Mouse (Mus musculus): ENCODE measurements at regions not wholly inside any gene's neighbourhood (a gene's known extent, or its start where the extent isn't known, plus 50 kb on each side); places are given as distances from the start of the nearest gene placed in this dataset.

DNA sequence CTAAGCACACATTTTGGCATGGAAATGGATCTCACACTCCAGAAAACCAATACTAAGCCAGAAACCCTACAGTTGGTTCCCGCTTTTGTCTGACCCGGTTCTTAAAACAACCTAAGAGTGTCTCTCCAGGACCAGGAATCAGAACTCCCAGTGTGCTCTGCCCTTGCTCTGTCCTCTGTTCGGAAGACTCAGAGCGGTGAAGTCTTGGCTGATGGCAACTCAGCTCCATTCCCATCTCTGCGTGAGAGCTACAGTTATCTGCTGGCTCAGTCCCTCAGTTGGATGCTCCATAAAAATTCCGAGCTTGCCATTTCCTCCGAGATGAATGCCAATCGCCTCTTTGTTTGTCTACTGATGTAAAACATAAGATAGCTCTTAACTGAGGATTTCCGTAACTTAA, 107.6 kb upstream of the Cops8 start:
- H3K9ac ChIP-seq (ENCODE audit: low read depth, low read length) = no peak overlapping the region
- DNase-seq (ENCODE audit: low spot score) = no peak
- H3K4me3 ChIP-seq (ENCODE audit: low read depth, low read length) = no peak overlapping the region
- no peaks in the 10 kb centered on the region for H3K36me3 ChIP-seq (ENCODE audit: control insufficient read depth, insufficient read depth, low read length)
- no peak for ATAC-seq (ENCODE audit: low FRiP score)
- no peak overlapping the region for H3K27ac ChIP-seq (ENCODE audit: low read depth, low read length)
- H3K27me3 ChIP-seq (ENCODE audit: control insufficient read depth, insufficient read depth, low read length) = no peaks in the 10 kb centered on the region; the same call in 1 of the 2 replicates
- 91% methylated on average over 9 of the region's 9 CpGs for WGBS
- no peak overlapping the region for H3K4me2 ChIP-seq (replicated peaks; ENCODE audit: low read depth, low read length)
- no peaks in the 10 kb centered on the region for H3K4me1 ChIP-seq (replicated peaks; ENCODE audit: control insufficient read depth, insufficient read depth, low read length)
- no peaks in the 10 kb centered on the region for H3K9me3 ChIP-seq (ENCODE audit: control insufficient read depth, low read length)

DNA sequence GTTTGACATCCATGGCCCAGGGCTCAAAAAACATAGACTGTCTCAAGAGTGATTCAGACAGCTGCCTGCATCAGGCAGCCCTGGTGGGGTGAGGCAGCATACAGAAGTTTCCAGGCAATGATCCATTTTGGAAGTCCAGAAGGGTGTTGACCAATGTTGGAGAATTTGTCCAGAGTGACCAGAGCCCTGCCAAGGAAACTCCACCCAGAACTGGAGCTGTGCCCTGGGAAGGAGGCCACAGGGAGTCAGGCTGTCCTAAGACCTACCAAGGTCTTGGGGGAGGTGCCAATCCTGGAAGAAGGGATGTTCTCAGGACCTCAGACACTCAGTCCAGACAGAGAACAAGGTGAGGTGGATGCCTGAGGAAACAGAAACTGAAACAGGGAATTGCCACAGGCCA, 105.2 kb upstream of the Cops8 start:
- ATAC-seq (ENCODE audit: low FRiP score) (no peak), DNase-seq (ENCODE audit: low spot score) (no peak)
- no peak overlapping the region for H3K9ac ChIP-seq (ENCODE audit: low read depth, low read length)
- H3K27me3 ChIP-seq (ENCODE audit: control insufficient read depth, insufficient read depth, low read length) = no peaks in the 10 kb centered on the region; the same call in 1 of the 2 replicates
- H3K4me1 ChIP-seq (replicated peaks; ENCODE audit: control insufficient read depth, insufficient read depth, low read length) = no peaks in the 10 kb centered on the region
- no peaks in the 10 kb centered on the region for H3K36me3 ChIP-seq (ENCODE audit: control insufficient read depth, insufficient read depth, low read length)
- no peak overlapping the region for H3K27ac ChIP-seq (ENCODE audit: low read depth, low read length)
- H3K4me2 ChIP-seq (replicated peaks; ENCODE audit: low read depth, low read length) = no peak overlapping the region
- H3K4me3 ChIP-seq (ENCODE audit: low read depth, low read length) = no peak overlapping the region
- no peaks in the 10 kb centered on the region for H3K9me3 ChIP-seq (ENCODE audit: control insufficient read depth, low read length)

DNA sequence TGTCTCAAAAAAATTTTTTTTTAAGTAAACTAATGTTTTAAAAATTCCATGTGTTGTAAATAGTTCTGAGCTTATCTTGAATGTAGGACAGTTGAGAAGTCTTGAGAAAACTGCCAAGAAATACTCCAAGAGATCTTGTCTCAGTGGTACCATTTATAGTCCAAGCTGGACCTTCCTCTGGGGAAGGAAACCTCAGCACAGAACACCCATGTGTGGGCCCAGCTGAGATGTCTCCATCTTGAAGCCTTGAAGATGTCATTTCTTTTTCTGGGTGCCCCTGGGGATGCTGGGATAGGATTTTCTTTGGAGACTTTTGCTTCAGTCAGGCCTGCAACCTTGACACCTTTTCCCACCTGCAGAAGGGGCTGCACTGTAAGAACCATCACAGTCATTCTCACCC, 101.4 kb upstream of the Cops8 start:
- no peaks in the 10 kb centered on the region for H3K27me3 ChIP-seq (ENCODE audit: control insufficient read depth, insufficient read depth, low read length)
- H3K4me3 ChIP-seq (ENCODE audit: low read depth, low read length) = no peak overlapping the region
- ATAC-seq (ENCODE audit: low FRiP score) = no peak
- no peaks in the 10 kb centered on the region for H3K36me3 ChIP-seq (ENCODE audit: control insufficient read depth, insufficient read depth, low read length)
- no peaks in the 10 kb centered on the region for H3K4me1 ChIP-seq (replicated peaks; ENCODE audit: control insufficient read depth, insufficient read depth, low read length)
- H3K27ac ChIP-seq (ENCODE audit: low read depth, low read length) = no peak overlapping the region
- H3K9ac ChIP-seq (ENCODE audit: low read depth, low read length) = no peak overlapping the region
- no peaks in the 10 kb centered on the region for H3K9me3 ChIP-seq (ENCODE audit: control insufficient read depth, low read length)
- no peak overlapping the region for H3K4me2 ChIP-seq (replicated peaks; ENCODE audit: low read depth, low read length)
- no peak for DNase-seq (ENCODE audit: low spot score)

DNA sequence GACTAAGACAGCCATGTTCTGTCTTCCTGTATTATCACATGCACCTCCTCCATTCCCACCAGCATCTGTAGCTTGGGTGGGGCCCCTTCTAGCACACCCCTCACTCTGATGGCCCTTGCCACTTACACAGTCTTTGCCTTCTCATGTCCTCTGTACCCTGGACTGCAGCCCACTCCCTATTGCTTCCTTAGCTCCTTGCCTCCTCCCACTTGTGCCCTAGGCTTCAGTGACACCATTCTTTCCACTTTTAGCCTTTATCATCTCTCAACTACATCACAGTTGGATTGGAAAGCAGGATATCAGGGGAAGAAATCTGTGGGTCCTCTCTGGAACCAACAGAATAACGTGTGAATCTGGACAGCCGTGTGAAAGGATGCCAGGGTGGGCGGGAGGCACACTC, 100.4 kb upstream of the Cops8 start:
- DNase-seq (ENCODE audit: low spot score) (no peak), ATAC-seq (ENCODE audit: low FRiP score) (no peak)
- Histone ChIP-seq H3K9ac (ENCODE audit: low read depth, low read length) (no peak overlapping the region), H3K4me2 (replicated peaks; ENCODE audit: low read depth, low read length) (no peak overlapping the region), H3K27me3 (ENCODE audit: control insufficient read depth, insufficient read depth, low read length) (no peaks in the 10 kb centered on the region), H3K4me1 (replicated peaks; ENCODE audit: control insufficient read depth, insufficient read depth, low read length) (no peaks in the 10 kb centered on the region), H3K27ac (ENCODE audit: low read depth, low read length) (no peak overlapping the region), H3K9me3 (ENCODE audit: control insufficient read depth, low read length) (no peaks in the 10 kb centered on the region), H3K36me3 (ENCODE audit: control insufficient read depth, insufficient read depth, low read length) (no peaks in the 10 kb centered on the region), H3K4me3 (ENCODE audit: low read depth, low read length) (no peak overlapping the region)
- 93% methylated on average over 3 of the region's 3 CpGs for WGBS

DNA sequence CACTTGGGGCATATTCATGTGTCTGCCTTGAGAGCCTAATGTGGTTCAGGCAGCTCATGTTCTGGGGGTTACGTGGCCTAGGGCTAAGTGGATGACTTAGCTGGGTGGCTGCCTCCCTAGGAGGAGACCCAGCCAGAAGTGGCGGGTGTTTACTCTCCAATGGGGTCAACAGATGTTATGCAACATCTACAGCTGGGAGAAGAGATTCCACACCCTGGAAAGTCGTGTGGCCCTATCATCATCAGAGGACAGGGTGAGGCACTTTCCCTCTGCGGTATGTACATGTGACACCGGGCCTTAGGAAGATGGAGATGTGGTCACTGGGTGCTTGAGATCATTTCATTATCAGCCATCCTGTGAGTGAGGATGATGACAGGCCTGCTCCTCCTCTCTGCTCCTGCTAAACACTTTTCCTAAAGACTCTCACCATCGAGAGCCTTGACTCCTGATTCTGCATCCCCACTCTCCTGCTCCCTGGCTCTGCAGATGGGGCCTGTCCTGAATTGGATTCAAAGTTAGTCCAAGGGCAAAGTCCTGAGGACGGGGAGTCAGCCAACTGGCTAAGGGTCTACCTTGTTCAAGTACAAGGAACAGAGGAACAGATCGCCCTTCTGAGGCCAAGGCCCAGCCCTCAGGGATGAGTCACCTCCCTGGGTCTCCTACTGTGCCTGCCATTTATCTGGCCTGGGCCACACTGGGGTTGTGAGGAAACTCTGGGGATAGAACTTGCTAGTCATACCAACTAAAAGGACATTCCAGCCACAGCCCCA, 99.8 kb upstream of the Cops8 start:
- Histone ChIP-seq H3K27me3 (ENCODE audit: control insufficient read depth, insufficient read depth, low read length) (no peaks in the 10 kb centered on the region), H3K9me3 (ENCODE audit: control insufficient read depth, low read length) (no peaks in the 10 kb centered on the region), H3K27ac (ENCODE audit: low read depth, low read length) (no peak overlapping the region), H3K9ac (ENCODE audit: low read depth, low read length) (no peak overlapping the region), H3K36me3 (ENCODE audit: control insufficient read depth, insufficient read depth, low read length) (no peaks in the 10 kb centered on the region), H3K4me2 (replicated peaks; ENCODE audit: low read depth, low read length) (no peak overlapping the region), H3K4me3 (ENCODE audit: low read depth, low read length) (no peak overlapping the region), H3K4me1 (replicated peaks; ENCODE audit: control insufficient read depth, insufficient read depth, low read length) (no peaks in the 10 kb centered on the region)
- ATAC-seq (ENCODE audit: low FRiP score) (no peak), DNase-seq (ENCODE audit: low spot score) (no peak)
- 80% methylated on average over 8 of the region's 8 CpGs for WGBS

DNA sequence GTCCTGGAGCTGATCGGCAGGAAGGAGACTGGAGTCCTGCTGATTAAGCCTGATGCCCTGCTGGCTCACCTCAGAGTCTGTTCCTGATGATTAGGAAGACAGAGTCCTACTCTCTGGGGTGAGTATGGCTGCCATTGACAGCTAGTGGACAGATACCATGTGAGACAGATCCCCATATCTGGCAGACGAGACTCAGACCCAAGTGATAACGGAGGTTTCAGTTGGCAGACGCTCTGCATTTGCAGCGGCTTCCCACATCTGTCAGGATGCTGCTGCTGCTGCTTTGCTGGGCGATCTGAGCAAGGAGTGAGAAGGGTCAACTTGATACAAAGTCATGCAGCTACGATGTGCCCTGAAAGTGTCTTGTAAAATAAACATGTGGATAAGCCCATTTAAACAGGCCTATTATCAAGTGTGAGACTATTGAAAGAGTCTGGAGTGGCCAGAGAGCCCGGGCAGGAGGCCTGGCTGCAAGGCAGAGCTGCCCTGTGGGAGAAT, 98.1 kb upstream of the Cops8 start:
- no peak for DNase-seq (ENCODE audit: low spot score)
- H3K9me3 ChIP-seq (ENCODE audit: control insufficient read depth, low read length) = no peaks in the 10 kb centered on the region
- H3K4me3 ChIP-seq (ENCODE audit: low read depth, low read length) = no peak overlapping the region
- H3K27ac ChIP-seq (ENCODE audit: low read depth, low read length) = no peak overlapping the region
- H3K4me1 ChIP-seq (replicated peaks; ENCODE audit: control insufficient read depth, insufficient read depth, low read length) = no peaks in the 10 kb centered on the region
- H3K27me3 ChIP-seq (ENCODE audit: control insufficient read depth, insufficient read depth, low read length) = no peaks in the 10 kb centered on the region
- ATAC-seq (ENCODE audit: low FRiP score) = no peak
- no peak overlapping the region for H3K4me2 ChIP-seq (replicated peaks; ENCODE audit: low read depth, low read length)
- 28% methylated on average over 8 of the region's 8 CpGs for WGBS
- no peaks in the 10 kb centered on the region for H3K36me3 ChIP-seq (ENCODE audit: control insufficient read depth, insufficient read depth, low read length)
- no peak overlapping the region for H3K9ac ChIP-seq (ENCODE audit: low read depth, low read length)

DNA sequence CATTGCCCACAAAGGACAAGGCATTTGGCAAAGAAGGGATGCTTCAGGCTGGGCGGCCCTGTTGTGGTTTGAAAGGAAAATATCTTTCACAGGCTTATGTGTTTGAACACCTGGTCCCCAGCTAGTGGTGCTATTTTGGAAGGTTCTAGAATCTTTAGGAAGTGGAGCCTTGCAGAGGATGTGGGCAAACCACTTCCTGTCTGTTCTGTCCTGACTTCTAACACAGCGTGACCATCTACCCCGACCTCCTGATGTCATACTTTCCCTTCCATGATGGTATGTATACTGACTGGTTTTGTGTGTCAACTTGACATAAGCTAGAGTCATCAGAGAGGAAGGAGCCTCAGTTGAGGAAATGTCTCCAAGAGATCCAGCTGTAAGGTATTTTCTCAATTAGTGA, 97.2 kb upstream of the Cops8 start:
- H3K4me3 ChIP-seq (ENCODE audit: low read depth, low read length) = no peak overlapping the region
- no peak overlapping the region for H3K27ac ChIP-seq (ENCODE audit: low read depth, low read length)
- no peaks in the 10 kb centered on the region for H3K4me1 ChIP-seq (replicated peaks; ENCODE audit: control insufficient read depth, insufficient read depth, low read length)
- no peak for DNase-seq (ENCODE audit: low spot score)
- no peak overlapping the region for H3K4me2 ChIP-seq (replicated peaks; ENCODE audit: low read depth, low read length)
- H3K36me3 ChIP-seq (ENCODE audit: control insufficient read depth, insufficient read depth, low read length) = no peaks in the 10 kb centered on the region
- H3K27me3 ChIP-seq (ENCODE audit: control insufficient read depth, insufficient read depth, low read length) = no peaks in the 10 kb centered on the region
- H3K9ac ChIP-seq (ENCODE audit: low read depth, low read length) = no peak overlapping the region
- 90% methylated on average over 3 of the region's 3 CpGs for WGBS
- no peaks in the 10 kb centered on the region for H3K9me3 ChIP-seq (ENCODE audit: control insufficient read depth, low read length)
- no peak for ATAC-seq (ENCODE audit: low FRiP score)

DNA sequence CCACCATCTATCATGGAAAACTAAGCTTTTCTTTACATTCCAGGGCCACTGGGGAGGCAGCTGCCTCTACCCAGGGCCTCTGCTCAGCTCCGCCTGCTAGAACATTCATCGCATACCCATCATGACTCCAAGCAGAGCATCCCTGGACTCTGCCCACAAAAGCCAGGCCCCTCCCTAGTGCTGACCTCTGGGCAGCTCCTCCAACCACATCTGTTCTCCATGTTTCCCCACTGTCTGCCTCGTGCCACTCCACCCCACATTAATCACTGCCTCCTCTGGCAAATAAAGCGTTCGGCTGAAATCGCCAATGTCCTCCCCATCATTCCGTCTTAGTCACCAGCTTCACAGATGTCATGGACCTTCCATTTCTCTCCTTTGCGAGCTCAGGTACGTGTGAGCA, 96.2 kb upstream of the Cops8 start:
- H3K27ac ChIP-seq (ENCODE audit: low read depth, low read length) = no peak overlapping the region

DNA sequence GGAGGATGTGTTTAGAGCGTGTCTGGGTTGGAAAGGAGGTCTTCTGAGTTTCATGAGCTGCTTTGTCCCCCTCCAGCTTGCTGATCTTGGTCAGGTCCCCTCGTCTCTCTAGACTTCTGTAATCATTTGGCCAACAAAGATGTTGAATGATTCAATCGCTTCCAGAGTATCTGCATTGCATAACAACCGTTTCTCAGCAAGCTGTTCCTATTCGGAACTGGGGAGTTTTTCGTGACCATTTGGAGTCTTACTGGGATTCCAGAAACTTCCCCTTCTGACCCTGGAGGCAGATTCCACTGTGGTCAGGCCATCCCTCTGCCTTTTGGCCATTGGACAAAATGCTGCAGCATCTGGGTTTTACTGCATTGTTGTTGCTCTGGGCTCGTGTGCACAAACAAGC, 93.4 kb upstream of the Cops8 start:
- Histone ChIP-seq H3K27ac (ENCODE audit: low read depth, low read length) (no peak overlapping the region), H3K9ac (ENCODE audit: low read depth, low read length) (no peak overlapping the region), H3K4me1 (replicated peaks; ENCODE audit: control insufficient read depth, insufficient read depth, low read length) (no peaks in the 10 kb centered on the region), H3K4me2 (replicated peaks; ENCODE audit: low read depth, low read length) (no peak overlapping the region), H3K36me3 (ENCODE audit: control insufficient read depth, insufficient read depth, low read length) (no peaks in the 10 kb centered on the region), H3K27me3 (ENCODE audit: control insufficient read depth, insufficient read depth, low read length) (no peaks in the 10 kb centered on the region), H3K9me3 (ENCODE audit: control insufficient read depth, low read length) (no peaks in the 10 kb centered on the region), H3K4me3 (ENCODE audit: low read depth, low read length) (no peak overlapping the region)
- ATAC-seq (ENCODE audit: low FRiP score) = no peak
- no peak for DNase-seq (ENCODE audit: low spot score)
- WGBS = 90% methylated on average over 7 of the region's 7 CpGs

More for the DNA sequence above, 96.2 kb upstream of the Cops8 start:
- H3K27me3 ChIP-seq (ENCODE audit: control insufficient read depth, insufficient read depth, low read length) = no peaks in the 10 kb centered on the region
- no peak overlapping the region for H3K4me3 ChIP-seq (ENCODE audit: low read depth, low read length)
- no peaks in the 10 kb centered on the region for H3K9me3 ChIP-seq (ENCODE audit: control insufficient read depth, low read length)
- no peak overlapping the region for H3K9ac ChIP-seq (ENCODE audit: low read depth, low read length)
- H3K4me2 ChIP-seq (replicated peaks; ENCODE audit: low read depth, low read length) = no peak overlapping the region
- no peak for ATAC-seq (ENCODE audit: low FRiP score)
- no peaks in the 10 kb centered on the region for H3K4me1 ChIP-seq (replicated peaks; ENCODE audit: control insufficient read depth, insufficient read depth, low read length)
- 51% methylated on average over 9 of the region's 9 CpGs for WGBS
- DNase-seq (ENCODE audit: low spot score) = no peak
- no peaks in the 10 kb centered on the region for H3K36me3 ChIP-seq (ENCODE audit: control insufficient read depth, insufficient read depth, low read length)
